Mouse (Mus musculus): ENCODE measurements around the gene Jade2. TPM values are rescaled to one million over a fixed set of nuclear protein-coding genes. Genes with fewer than 3 reads are reported as not detected.

The Jade2 gene
- polyA plus RNA-seq, 1 experiment from 2014 or later, result 0.65 TPM

DNA sequence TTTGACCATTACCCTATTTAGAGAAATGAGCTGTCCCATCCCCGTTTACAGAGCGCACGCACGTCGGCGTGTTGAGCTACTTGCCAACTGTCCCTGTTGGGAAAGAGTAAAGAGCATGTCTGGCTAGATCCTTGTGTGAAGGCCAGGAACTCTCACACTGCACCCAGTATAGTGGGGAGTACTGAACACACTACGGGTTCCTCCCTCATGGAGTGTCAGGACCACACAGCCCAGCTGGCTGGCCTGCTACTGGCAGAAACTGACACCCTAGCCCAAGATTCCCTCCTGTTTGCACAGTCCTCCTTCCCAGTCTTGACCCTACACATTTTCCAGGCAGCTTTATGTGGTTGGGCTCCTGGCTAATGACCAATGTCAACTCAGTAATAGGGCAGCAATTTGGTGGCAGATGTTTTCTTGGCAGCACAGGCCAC, 5.3 kb downstream of the Jade2 start:
- no peak overlapping the region for H3K27ac ChIP-seq (ENCODE audit: low read length)
- H3K4me3 ChIP-seq (ENCODE audit: low read depth, low read length), result no peak overlapping the region
- ATAC-seq, result no peak
- no peak overlapping the region for H3K4me2 ChIP-seq (ENCODE audit: low read length)
- H3K36me3 ChIP-seq (ENCODE audit: control insufficient read depth, insufficient read depth, low read length), result no peaks in the 10 kb centered on the region
- H3K27me3 ChIP-seq (ENCODE audit: control insufficient read depth, insufficient read depth, low read depth, low read length), result no peaks in the 10 kb centered on the region
- peaks cover 7% of the 10 kb centered on the region for H3K4me1 ChIP-seq (ENCODE audit: control insufficient read depth, insufficient read depth, low read length)
- 89% methylated on average over 7 of the region's 7 CpGs for WGBS
- H3K9me3 ChIP-seq (replicated peaks; ENCODE audit: control insufficient read depth, low read length, poor library complexity, severe bottlenecking), result no peaks in the 10 kb centered on the region
- no peak overlapping the region for H3K9ac ChIP-seq (ENCODE audit: low read depth, low read length)

DNA sequence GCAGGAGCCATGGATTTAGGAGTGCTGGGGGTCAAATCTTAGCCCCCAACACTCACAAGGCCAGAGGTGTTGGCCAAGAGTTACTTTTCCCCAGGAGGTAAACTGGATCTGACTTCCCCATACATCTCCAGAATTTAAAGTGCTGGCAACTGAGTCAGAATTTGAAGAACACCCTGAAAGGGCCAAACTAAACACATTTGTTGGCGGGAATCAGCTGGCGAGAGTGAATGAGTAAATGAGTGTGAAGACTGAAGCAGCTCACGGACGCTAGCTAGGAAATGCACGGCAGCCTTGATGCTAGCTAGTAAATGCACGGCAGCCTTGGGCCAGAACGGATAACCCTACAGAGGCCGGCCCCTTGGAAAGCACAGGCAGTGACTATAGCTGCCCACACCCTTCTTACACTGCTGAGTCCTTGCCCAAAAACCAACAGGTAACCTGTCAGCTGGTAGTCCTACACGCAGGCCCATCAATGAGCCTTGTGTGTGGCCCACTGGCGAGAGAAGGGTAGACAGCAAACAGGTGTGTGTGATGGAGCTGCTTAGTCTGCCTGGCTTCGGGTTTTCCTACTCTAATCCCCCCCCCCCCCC, 6.6 kb downstream of the Jade2 start:
- 84% methylated on average over 11 of the region's 11 CpGs for WGBS
- Histone ChIP-seq H3K9ac (ENCODE audit: low read depth, low read length) (no peak overlapping the region), H3K9me3 (replicated peaks; ENCODE audit: control insufficient read depth, low read length, poor library complexity, severe bottlenecking) (no peaks in the 10 kb centered on the region), H3K4me3 (ENCODE audit: low read depth, low read length) (no peak overlapping the region), H3K4me2 (ENCODE audit: low read length) (no peak overlapping the region), H3K4me1 (ENCODE audit: control insufficient read depth, insufficient read depth, low read length) (peaks cover 4% of the 10 kb centered on the region), H3K27me3 (ENCODE audit: control insufficient read depth, insufficient read depth, low read depth, low read length) (no peaks in the 10 kb centered on the region), H3K36me3 (ENCODE audit: control insufficient read depth, insufficient read depth, low read length) (no peaks in the 10 kb centered on the region), H3K27ac (ENCODE audit: low read length) (no peak overlapping the region)
- no peak for ATAC-seq

DNA sequence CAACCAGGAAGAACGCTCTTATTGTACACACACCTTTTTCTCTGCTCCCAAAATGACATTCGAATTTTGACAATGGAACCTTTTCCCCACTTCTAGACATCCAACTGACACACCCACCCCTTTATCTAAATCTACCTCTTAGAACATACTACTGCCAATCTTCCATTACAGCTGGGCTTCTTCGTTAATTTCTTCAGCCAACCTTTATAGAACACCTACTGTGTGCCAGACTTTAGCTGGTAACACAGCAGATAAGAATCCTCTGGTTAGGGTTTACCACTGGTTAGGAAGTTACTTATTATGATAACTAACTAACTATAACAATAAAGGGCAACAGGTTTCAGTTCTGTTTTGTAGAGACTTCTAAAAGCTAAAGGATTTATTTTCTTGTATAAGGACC, 9.1 kb downstream of the Jade2 start:
- no peaks in the 10 kb centered on the region for H3K9me3 ChIP-seq (replicated peaks; ENCODE audit: control insufficient read depth, low read length, poor library complexity, severe bottlenecking)
- ATAC-seq, result no peak
- H3K36me3 ChIP-seq (ENCODE audit: control insufficient read depth, insufficient read depth, low read length), result no peaks in the 10 kb centered on the region
- WGBS, result 82% methylated on average over 3 of the region's 3 CpGs
- H3K4me2 ChIP-seq (ENCODE audit: low read length), result no peak overlapping the region
- no peak overlapping the region for H3K4me3 ChIP-seq (ENCODE audit: low read depth, low read length)
- H3K9ac ChIP-seq (ENCODE audit: low read depth, low read length), result no peak overlapping the region
- H3K27me3 ChIP-seq (ENCODE audit: control insufficient read depth, insufficient read depth, low read depth, low read length), result no peaks in the 10 kb centered on the region
- H3K4me1 ChIP-seq (ENCODE audit: control insufficient read depth, insufficient read depth, low read length), result no peaks in the 10 kb centered on the region
- H3K27ac ChIP-seq (ENCODE audit: low read length), result no peak overlapping the region

DNA sequence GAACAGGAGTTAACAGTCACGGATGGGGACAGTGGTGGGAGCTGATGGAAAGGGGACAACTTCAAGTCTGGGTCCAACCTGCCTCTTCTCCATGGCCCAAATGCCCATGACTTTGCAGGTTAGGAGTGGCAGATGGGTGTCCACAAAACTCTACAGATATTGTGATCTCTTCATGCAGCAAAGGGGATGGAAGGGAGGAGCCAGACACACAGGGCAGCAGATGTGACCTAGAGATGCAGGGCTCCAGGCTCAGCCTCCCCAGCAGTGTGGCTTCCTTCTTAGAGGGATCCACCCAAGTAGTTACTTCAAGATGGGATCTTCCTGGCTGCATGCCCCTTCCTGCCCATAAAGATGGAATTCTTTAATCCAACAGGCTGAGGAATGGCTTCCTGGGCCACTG, 9.6 kb downstream of the Jade2 start:
- H3K9ac ChIP-seq (ENCODE audit: low read depth, low read length), result no peak overlapping the region
- no peaks in the 10 kb centered on the region for H3K4me1 ChIP-seq (ENCODE audit: control insufficient read depth, insufficient read depth, low read length)
- WGBS, result 86% methylated on average over 1 of the region's 1 CpGs
- H3K27me3 ChIP-seq (ENCODE audit: control insufficient read depth, insufficient read depth, low read depth, low read length), result no peaks in the 10 kb centered on the region
- H3K36me3 ChIP-seq (ENCODE audit: control insufficient read depth, insufficient read depth, low read length), result no peaks in the 10 kb centered on the region
- no peaks in the 10 kb centered on the region for H3K9me3 ChIP-seq (replicated peaks; ENCODE audit: control insufficient read depth, low read length, poor library complexity, severe bottlenecking)
- ATAC-seq, result no peak
- no peak overlapping the region for H3K27ac ChIP-seq (ENCODE audit: low read length)
- no peak overlapping the region for H3K4me3 ChIP-seq (ENCODE audit: low read depth, low read length)
- H3K4me2 ChIP-seq (ENCODE audit: low read length), result no peak overlapping the region

DNA sequence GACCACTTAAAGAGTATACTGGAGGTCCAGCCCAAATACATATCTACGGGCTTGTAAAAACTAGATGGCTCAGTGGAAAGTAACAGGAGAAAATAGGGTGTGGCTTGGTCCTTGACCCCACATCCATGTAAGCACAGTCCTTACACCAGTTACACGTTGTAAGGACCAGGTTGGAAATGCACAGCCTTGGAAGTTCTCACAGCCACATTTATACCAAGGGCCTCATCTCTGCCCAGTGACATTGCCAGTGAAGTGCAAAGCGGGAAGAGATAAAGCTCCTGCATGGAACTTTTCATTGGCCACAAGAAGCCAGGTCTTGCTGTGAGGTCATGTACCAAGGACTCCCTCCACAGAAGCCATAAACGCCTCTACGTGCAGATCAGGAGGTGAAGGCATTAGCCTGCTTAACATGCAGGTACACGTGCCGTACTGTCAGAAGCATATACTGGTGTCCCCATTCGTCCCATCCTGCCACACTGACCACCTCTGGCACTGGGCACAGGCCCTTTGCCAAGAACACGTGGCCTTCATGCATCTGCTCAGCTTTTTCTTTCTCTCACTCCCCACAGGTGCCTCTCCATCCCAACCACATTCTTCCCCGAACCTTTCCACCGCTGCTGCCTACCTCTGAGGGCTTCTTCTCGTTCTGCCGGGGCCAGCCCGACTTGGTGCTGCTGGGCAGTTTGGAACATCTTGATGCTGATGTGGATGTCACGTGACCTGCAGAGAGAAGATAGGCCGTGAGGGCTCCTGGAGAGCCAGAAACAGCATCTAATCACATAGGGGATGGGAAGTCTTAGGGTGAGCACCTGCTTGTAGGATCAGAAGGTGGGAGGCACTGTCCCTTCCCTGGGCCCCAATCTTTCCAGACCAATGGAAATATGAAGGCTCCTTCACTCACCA, 11.2 kb downstream of the Jade2 start:
- no peak overlapping the region for H3K4me2 ChIP-seq (ENCODE audit: low read length)
- H3K36me3 ChIP-seq (ENCODE audit: control insufficient read depth, insufficient read depth, low read length), result no peaks in the 10 kb centered on the region
- ATAC-seq, result no peak
- no peaks in the 10 kb centered on the region for H3K27me3 ChIP-seq (ENCODE audit: control insufficient read depth, insufficient read depth, low read depth, low read length)
- WGBS, result 90% methylated on average over 16 of the region's 16 CpGs
- no peak overlapping the region for H3K9ac ChIP-seq (ENCODE audit: low read depth, low read length)
- H3K4me1 ChIP-seq (ENCODE audit: control insufficient read depth, insufficient read depth, low read length), result no peaks in the 10 kb centered on the region
- no peaks in the 10 kb centered on the region for H3K9me3 ChIP-seq (replicated peaks; ENCODE audit: control insufficient read depth, low read length, poor library complexity, severe bottlenecking)
- H3K27ac ChIP-seq (ENCODE audit: low read length), result no peak overlapping the region
- H3K4me3 ChIP-seq (ENCODE audit: low read depth, low read length), result no peak overlapping the region

DNA sequence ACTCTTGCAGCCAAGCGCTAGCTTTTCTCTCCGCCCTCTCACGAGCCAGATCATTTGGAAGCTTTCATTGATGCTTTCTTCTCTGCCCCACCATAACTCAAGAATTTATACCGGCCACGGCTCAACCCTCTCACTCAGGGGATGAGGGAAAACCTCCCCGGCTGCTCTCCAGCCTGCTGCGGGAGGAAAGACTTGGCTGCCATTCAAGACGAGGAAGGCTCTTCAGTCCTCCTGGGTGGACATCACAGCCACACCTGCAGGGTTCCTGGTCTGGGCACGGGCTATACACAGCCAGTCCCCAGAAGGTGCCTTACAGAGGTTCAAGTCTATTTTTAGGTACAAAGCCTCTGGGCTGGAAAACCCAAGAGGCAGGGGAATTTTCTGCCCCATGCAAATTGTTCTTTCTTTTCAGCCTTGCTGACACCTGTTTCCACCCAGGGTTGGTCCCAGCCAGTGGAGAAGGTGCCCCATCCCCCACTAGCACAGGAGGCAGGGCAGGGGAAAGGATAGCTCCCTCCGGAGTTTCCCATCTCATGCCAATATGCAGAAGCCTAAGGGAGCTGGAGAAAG, 12.8 kb downstream of the Jade2 start:
- 70% methylated on average over 10 of the region's 10 CpGs for WGBS
- no peaks in the 10 kb centered on the region for H3K4me1 ChIP-seq (ENCODE audit: control insufficient read depth, insufficient read depth, low read length)
- no peak overlapping the region for H3K4me3 ChIP-seq (ENCODE audit: low read depth, low read length)
- no peaks in the 10 kb centered on the region for H3K9me3 ChIP-seq (replicated peaks; ENCODE audit: control insufficient read depth, low read length, poor library complexity, severe bottlenecking)
- no peak overlapping the region for H3K27ac ChIP-seq (ENCODE audit: low read length)
- no peak for ATAC-seq
- no peaks in the 10 kb centered on the region for H3K27me3 ChIP-seq (ENCODE audit: control insufficient read depth, insufficient read depth, low read depth, low read length)
- no peaks in the 10 kb centered on the region for H3K36me3 ChIP-seq (ENCODE audit: control insufficient read depth, insufficient read depth, low read length)
- no peak overlapping the region for H3K4me2 ChIP-seq (ENCODE audit: low read length)
- no peak overlapping the region for H3K9ac ChIP-seq (ENCODE audit: low read depth, low read length)

DNA sequence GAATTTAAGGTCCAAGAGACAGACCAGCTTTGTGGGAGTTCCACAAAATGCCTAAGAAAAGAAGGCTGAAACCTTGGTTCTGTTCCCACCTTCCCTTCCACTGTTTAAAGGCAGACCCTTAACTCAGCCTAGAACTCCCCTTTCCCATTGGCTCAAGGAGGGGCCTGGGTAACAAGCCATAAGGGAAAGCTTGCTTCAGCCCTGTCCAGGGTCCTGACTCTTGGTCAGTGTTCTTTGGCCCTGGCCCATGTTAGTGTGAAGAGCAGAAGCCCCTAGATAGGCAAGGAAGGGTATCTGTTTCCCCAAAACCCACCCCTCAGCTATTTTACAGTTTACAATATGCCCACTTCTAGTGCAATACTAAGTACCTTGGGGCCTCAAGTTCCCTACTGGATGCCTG, 13.6 kb downstream of the Jade2 start:
- ATAC-seq, result no peak
- Histone ChIP-seq H3K4me1 (ENCODE audit: control insufficient read depth, insufficient read depth, low read length) (no peaks in the 10 kb centered on the region), H3K27me3 (ENCODE audit: control insufficient read depth, insufficient read depth, low read depth, low read length) (no peaks in the 10 kb centered on the region), H3K27ac (ENCODE audit: low read length) (no peak overlapping the region), H3K9ac (ENCODE audit: low read depth, low read length) (no peak overlapping the region), H3K9me3 (replicated peaks; ENCODE audit: control insufficient read depth, low read length, poor library complexity, severe bottlenecking) (no peaks in the 10 kb centered on the region), H3K36me3 (ENCODE audit: control insufficient read depth, insufficient read depth, low read length) (no peaks in the 10 kb centered on the region), H3K4me2 (ENCODE audit: low read length) (no peak overlapping the region), H3K4me3 (ENCODE audit: low read depth, low read length) (no peak overlapping the region)

DNA sequence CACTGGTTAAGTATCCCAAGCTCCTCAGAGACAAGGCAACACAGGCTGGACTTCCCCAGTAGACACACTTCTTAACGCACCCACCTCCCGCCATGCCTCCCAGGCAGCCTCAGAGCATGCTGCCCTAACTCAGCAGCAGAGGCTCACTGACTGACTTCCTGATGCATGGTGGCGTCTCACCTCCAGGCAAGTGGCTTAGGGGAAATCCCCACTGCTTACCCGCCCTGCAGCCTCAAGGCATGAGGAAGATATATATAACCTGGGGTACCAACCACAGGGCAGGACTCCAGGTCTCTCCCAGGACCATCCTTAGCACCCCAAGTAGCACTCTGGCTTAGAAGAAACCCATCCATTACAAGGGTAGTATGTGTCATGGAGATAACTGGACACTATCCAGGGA, 14.3 kb downstream of the Jade2 start:
- H3K36me3 ChIP-seq (ENCODE audit: control insufficient read depth, insufficient read depth, low read length), result no peaks in the 10 kb centered on the region
- no peak overlapping the region for H3K4me2 ChIP-seq (ENCODE audit: low read length)
- H3K27me3 ChIP-seq (ENCODE audit: control insufficient read depth, insufficient read depth, low read depth, low read length), result no peaks in the 10 kb centered on the region
- no peaks in the 10 kb centered on the region for H3K4me1 ChIP-seq (ENCODE audit: control insufficient read depth, insufficient read depth, low read length)
- WGBS, result 84% methylated on average over 4 of the region's 4 CpGs
- H3K9ac ChIP-seq (ENCODE audit: low read depth, low read length), result no peak overlapping the region
- no peaks in the 10 kb centered on the region for H3K9me3 ChIP-seq (replicated peaks; ENCODE audit: control insufficient read depth, low read length, poor library complexity, severe bottlenecking)
- no peak overlapping the region for H3K27ac ChIP-seq (ENCODE audit: low read length)
- ATAC-seq, result no peak
- no peak overlapping the region for H3K4me3 ChIP-seq (ENCODE audit: low read depth, low read length)

DNA sequence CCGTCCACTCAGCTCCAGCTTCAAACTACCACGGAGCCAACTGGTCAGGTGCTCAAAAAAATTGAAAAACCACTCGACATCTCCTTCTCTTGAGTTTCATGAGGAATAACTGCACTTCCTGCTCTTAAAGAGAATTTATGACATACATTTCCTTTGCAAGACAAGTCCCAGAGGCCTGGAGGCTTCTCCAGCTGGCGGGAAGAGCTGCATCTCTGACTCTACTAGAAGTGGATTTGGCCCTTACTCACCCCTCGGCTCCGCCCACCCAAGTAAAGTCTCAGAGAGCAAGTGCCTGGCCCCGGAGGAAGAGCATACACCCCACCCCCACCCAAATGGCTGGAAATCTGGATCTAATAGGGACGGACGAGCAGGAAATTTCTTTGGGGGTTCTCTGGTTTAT, 16.3 kb downstream of the Jade2 start:
- Histone ChIP-seq H3K4me2 (ENCODE audit: low read length) (no peak overlapping the region), H3K9me3 (replicated peaks; ENCODE audit: control insufficient read depth, low read length, poor library complexity, severe bottlenecking) (no peaks in the 10 kb centered on the region), H3K4me3 (ENCODE audit: low read depth, low read length) (no peak overlapping the region), H3K9ac (ENCODE audit: low read depth, low read length) (no peak overlapping the region), H3K4me1 (ENCODE audit: control insufficient read depth, insufficient read depth, low read length) (no peaks in the 10 kb centered on the region), H3K27ac (ENCODE audit: low read length) (no peak overlapping the region), H3K36me3 (ENCODE audit: control insufficient read depth, insufficient read depth, low read length) (no peaks in the 10 kb centered on the region), H3K27me3 (ENCODE audit: control insufficient read depth, insufficient read depth, low read depth, low read length) (no peaks in the 10 kb centered on the region)
- no peak for ATAC-seq
- WGBS, result 75% methylated on average over 9 of the region's 9 CpGs
